Mouse (Mus musculus): Measurements from ENCODE around the gene Kcna7.

Gene Kcna7

DNA sequence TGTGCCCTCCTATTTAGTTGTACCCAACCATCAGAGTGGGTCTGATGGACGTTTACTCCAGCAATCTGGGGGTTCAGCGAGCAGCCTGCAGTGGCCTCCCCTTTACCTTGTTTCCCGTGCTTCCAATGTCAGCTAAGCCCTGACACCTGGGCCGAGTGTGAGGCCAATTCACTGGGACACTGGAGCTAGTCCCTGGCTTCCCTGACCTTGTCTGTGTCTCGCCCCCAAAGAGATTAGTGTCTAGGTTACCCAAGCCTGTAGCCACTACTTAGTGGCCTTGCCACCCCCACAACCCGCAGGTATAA is 15.1 kb downstream of the Kcna7 start, which contains the start of gene Lhb:
Lhb (plus strand) TSS at position 206 of the 305 bp plus-strand sequence.
- DNase-seq (ENCODE audit: low spot score in 2 of 2): no peak

DNA sequence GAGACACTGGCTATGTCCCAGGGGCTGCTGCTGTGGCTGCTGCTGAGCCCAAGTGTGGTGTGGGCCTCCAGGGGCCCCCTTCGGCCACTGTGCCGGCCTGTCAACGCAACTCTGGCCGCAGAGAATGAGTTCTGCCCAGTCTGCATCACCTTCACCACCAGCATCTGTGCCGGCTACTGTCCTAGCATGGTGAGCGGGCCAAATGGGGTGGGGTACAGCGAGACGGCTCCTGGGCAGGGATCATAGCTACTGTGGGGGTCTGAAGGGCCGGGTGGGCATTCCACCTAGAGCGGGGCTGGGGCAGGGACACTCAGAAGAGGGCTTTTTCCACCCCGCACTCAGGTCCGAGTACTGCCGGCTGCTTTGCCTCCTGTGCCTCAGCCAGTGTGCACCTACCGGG is 15.7 kb downstream of the Kcna7 start:
- no peak for DNase-seq (ENCODE audit: low spot score in 2 of 2)

DNA sequence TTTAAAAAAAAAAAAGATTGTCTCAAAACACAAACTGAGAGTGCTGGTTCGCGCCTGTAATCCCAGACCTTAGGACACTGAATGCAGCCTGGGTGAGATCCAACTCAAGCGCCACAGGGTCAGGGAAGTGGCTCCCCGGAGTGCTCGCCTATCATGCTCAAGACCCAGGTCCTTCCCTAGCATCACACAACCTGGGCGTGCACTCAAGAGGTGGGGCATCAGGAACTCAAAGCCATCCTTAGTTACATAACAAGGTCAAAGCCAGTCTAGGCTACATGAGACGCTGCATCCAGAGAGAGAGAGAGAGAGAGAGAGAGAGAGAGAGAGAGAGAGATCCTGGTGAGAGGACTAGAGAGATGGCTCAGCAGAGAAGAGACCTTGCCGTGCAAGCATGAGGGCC is 21.1 kb downstream of the Kcna7 start:
- DNase-seq (ENCODE audit: low spot score in 2 of 2): no peak

DNA sequence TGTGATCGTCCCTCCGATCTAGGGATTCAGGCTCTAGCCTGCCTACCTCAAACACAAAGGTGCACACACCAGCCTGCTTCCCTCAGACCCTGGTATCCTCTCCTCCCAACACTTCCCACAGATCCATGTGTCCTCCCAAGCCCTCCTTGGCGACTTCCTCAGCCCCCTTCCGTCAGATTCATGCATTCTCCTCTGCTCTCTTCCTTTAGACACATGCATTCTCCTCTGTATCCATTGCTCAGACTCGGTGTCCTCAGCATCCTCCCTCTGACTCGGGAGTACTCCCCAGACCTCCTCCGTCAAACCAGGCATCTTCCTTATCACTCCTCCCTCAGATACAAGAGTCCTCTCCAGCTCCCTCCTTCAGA is 28.4 kb downstream of the Kcna7 start:
- no peak for DNase-seq (ENCODE audit: low spot score in 2 of 2)

DNA sequence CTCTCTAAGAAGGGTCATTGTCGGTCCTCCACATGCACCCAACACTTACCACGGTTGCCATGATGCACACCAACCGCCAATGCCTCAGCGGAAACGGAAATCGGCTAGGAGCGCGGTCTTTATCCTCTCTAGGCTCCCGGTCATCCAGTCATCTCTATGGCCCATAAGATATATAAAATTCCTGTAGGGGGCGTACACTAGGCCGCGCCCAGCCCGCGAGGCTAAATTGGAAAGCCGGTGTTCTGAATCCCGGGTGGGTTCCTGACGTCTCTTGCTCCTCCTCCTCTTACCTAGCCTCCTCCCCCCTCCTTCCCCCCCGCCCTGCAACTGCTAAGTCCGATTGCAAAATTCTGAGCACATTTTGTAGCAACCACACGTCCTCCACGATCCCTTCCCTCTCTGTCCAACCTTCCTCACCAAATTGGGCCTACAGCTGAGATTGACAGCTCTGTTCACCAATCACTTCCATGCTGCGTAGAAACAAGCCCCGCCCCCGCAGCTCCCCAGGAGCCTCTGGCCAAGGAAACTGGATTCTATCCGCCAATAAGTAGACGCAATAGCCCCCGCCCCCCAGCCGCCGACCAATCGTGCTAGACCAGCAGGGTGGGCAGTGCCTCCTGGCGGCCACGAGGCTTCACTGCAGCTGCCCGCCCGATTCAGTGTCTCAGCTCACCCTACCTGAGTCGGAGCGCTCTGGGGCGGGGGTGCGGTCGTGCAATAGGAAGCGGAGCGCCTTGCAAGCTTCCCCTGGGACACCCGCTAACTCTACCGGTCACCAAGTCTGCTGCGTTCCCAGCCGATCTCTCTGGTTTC is 29.0 kb downstream of the Kcna7 start, which contains the start of gene Gys1:
Gys1 (plus strand) TSS at position 642 of the 813 bp plus-strand sequence.
- peak; percentile 100 for DNase-seq (ENCODE audit: low spot score in 2 of 2)

DNA sequence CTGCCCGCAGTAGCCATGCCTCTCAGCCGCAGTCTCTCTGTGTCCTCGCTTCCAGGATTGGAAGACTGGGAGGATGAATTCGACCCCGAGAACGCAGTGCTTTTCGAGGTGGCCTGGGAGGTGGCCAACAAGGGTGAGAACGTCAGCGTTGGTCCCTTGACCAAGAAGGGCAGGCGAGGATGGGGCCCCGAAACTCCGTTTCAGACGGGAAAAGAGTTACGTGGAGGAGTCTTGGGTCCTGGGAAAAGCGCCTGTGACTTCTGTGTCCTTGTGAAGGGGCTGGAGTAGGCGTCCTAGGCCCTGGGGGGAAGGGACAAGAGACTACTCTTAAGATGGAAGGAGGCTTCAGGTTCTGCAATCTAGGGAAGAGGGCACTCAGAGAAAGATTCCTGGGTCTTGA is 29.6 kb downstream of the Kcna7 start:
- DNase-seq (ENCODE audit: low spot score in 2 of 2): no peak

DNA sequence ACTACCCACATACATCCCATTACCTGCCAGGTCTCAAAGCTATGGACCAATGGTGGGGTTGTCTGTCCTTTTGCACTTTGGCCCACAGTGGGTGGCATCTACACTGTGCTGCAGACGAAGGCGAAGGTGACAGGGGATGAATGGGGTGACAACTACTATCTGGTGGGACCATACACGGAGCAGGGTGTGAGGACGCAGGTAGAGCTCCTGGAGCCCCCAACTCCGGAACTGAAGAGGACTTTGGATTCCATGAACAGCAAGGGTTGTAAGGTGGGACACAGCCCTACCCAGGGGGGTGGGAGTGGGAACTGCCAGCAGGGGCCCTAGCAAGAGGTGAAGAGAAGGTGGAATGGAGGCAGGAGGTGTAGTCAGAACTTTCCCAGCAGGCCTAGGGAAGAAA is 31.0 kb downstream of the Kcna7 start:
- DNase-seq (ENCODE audit: low spot score in 2 of 2): no peak

DNA sequence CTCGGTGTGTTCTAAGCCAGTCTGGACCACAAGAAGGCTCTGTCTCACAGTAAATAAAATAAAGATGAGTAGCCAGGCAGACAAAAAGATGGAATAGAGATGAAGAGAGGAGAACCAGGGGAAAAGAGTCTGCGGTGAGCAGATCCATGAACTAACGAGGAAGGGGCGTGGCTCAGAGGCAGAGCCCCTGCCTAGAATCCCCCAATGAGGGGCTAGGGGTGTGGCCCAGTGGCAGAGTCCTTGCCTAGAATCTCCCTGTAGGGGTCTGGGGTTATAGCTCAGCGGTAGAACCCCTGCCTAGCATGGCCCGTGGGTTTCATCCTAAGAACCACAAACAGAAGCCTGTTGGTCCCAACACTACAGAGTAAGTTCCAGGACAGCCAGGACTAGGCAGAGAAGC is 31.6 kb downstream of the Kcna7 start:
- no peak for DNase-seq (ENCODE audit: low spot score in 2 of 2)

DNA sequence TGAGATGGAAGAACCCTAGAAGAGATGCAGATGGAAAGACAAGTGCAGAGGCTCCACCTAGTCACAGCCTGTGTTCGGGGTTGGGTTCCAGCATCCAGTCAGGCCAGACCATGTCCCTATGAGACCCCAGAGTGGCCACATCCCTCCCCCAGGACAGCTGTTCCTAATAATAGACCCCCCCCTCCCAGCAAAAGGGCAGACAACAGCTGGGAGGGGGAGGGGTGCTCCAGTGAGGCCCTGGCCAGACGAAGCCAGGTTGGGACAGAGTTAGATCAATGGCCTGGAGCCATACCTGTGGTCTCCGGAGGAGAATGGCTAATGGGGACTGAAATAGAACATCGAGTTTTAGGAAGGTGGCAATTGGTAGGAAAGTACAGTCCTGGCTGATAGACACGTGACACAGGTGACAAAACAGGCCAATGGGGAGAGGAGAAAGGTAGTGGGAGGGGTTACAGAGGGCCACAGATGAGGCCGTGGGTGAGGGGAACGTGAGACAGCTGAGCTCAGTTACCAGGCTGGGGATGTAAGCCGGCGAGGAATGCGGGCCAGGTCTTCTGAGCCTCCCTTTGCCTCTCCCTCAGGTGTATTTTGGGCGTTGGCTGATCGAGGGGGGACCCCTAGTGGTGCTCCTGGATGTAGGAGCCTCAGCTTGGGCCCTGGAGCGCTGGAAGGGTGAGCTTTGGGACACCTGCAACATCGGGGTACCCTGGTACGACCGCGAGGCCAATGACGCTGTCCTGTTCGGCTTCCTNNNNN is 32.2 kb downstream of the Kcna7 start, which contains the start of gene Ruvbl2:
Ruvbl2 (minus strand) TSS at position 576 of the 756 bp plus-strand sequence.
- no peak for DNase-seq (ENCODE audit: low spot score in 2 of 2)

DNA sequence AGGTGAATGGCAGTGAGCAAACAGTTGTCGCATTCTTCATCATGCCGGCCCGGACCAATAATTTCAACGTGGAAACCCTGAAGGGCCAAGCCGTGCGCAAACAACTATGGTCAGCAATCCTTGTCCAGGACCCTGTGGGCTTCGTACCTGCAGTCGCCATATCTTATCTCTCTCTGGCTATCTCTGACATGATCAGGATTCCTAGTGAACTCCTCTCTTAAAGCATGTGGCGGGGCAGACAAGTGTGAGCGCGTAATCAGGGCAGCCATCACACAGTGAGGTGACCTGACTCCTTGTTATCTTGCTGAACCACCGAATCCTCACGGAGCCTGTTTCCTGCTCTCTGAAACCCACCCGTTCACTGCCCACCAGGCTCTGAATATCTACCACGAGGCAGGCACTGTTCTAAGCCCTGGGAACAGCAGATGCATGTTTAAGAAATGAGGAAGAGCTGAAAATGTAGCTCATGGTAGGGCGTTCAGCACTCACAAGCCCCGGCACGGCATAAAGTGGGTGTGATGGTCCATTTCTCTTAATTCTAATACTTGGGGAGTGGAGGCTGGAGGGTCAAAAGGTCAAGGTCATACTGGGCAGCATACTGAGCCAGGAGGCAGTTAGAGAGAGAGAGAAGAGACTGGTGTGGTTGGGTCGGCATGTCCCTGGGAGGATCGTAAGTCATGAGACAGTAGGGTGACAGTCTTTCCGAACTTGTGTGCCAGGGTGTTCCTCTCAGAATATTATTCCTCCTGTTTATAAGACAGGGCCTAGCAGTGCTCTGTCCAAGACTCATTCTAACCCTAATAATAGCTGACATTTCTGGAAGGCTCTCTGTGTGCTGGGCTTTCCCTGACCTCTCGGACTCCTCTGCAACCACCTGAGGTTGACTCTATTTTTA is 38.3 kb downstream of the Kcna7 start:
- no peak for DNase-seq (ENCODE audit: low spot score in 2 of 2)

DNA sequence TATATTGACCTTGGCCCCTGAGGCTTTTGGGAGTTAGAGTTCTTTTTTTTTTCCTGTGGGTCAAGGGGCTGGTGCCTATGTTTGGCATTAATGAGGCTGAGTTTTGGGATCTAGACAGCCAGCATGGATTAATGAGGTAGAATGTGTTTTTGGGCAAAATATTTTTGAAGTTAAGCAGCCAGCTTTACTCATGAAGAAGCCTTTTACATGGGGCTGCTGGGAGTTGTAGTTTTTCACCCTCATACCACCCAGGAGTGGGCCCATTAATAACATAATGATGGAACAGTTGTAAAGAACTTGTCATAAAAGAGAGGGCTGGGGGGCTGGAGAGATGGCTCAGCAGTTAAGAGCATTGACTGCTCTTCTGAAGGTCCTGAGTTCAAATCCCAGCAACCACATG is 41.1 kb downstream of the Kcna7 start:
- no peak for DNase-seq (ENCODE audit: low spot score in 2 of 2)

DNA sequence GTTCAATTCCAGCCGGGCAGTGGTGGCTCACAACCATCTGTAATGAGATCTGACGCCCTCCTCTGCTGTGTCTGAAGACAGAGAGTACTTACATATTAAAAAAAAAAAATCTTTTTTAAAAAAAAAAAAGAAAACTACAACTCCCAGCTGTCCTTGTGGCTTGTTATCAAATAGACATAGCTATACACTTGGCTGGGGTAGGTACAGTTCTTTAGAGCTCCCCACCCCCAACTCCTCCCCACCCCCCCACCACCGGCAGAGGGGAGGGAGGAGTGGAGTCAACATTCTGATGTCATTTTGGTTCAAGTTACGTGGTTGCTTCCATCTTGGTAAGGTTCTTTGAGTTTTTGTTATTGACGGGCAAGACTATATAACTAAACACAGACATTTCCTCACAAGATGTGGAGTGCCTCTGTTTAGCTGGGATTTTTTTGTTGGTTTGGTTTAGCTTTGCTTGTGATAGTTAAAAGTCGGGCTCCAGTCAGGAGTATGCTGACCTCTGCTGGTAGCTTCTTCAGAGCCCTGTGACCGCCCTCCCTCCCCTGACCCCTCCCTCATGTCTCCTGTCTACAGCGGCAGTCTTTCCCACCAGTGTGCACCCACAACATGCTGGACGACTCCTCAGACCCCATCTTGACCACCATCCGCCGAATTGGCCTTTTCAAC is 42.0 kb downstream of the Kcna7 start:
- DNase-seq (ENCODE audit: low spot score in 2 of 2): no peak

DNA sequence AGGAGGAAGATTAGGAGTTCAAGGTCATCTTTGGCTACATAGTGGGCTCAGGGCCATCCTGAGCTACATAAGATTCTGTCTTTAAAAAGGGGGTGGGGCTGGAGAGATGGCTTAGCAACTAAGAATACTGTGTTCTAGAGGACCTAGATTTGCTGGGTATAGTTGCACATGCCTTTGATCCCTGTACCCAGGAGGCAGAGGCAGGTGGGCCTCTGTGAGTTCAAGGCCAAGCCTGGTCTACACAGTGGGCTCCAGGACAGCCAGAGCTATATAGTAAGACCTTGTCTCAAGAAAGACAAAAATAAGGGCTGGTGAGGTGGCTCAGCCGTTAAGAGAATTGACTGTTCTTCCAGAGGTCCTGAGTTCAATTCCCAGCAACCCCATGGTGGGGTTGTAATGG is 44.5 kb downstream of the Kcna7 start:
- DNase-seq (ENCODE audit: low spot score in 2 of 2): no peak

DNA sequence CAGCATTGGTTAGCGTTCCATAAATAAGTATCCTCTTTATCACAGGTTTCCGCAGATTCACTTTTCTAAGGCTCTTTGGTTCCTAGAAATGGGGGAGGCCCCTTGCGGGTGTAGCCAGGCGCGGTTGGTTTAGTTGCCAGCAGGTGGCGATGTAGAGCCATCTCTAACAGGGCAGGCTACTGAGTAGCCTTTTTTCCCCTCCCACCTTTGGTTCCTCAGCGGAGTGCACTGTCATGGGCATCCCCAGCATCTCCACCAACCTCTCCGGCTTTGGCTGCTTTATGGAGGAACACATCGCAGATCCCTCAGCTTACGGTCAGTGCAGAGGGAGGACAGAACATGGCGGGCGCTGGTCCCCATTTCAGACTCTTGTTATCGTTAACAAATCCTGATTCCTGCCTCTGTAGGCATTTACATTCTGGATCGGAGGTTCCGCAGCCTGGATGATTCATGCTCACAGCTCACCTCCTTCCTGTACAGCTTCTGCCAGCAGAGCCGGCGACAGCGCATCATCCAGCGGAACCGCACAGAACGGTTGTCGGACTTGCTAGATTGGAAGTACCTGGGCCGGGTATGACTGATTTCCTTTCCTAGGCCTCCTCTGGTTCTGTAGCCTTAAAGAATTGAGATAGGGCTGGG is 46.0 kb downstream of the Kcna7 start:
- peak; percentile 72 to 88 for DNase-seq (ENCODE audit: low spot score in 2 of 2)

DNA sequence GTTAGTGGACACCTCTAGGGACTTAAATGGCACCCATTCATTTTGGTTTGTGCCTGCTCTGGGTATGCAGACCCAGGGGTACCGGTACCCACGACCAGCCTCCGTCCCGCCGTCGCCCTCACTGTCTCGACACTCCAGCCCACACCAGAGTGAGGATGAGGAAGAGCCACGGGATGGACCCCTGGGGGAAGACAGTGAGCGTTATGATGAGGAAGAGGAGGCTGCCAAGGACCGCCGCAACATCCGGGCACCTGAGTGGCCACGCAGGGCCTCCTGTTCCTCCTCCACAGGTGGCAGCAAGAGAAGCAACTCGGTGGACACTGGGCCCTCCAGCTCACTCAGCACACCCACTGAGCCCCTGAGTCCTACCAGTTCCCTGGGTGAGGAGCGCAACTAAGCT is 49.5 kb downstream of the Kcna7 start:
- DNase-seq (ENCODE audit: low spot score in 2 of 2): no peak

DNA sequence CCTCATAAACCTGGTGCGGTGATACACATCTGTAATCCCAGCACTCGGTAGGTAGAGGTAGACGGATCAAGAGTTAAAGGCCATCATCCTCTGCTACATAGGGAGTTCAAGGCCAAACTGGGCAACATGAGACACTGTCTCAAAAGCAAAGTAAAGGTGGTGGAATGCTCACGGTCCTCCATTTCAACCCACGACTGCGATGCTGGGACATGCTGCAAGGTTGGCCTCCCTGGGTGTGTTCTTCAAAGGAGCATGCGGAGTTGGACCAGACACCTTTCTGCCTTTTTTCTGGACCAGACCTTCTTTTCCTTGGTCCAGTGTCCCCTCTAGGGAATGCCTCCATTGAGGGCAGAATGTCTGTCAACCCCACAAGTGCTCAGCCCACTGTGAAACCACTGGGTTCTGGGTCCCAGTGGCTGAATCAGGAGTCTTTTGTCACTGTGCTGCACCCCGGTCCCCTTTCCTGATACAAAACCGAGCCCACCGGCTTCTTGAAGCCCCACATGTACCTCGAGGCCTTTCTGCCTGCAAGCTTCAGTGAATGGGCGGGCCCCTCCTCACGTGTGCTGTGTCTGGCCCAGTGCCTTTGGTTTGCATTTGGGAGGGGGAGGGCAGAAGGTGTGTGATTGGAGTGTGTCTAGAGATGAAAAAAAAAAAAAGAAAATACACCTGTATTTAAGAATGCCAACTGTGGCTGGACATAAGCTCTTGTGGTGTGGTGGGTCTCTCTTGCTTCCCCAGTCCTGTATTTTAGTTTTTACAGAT is 50.7 kb downstream of the Kcna7 start:
- DNase-seq (ENCODE audit: low spot score in 2 of 2): no peak

DNA sequence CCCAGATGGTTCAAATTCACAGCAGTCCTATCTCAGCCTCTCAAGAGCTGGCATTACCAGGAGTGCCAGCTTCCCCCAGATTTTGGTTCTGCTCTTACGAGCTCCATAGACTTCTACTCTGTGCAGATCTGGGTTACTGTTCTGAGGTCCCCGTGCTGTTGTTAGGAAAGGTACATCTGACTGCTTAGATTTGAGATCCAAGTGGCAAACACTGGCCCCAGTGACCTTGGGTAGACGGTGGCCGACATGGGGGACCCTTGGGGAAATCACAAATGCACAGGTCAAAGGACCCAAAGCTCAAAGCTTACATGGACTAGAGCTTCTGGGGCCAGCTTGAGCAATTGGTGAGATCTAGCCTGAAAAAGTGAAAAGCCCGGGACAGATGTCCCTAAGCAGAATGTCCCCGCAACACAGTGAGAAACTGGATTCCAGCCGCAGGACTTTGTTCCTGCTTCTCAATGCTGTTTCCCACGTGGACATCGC is 51.3 kb downstream of the Kcna7 start:
- no peak for DNase-seq (ENCODE audit: low spot score in 2 of 2)

DNA sequence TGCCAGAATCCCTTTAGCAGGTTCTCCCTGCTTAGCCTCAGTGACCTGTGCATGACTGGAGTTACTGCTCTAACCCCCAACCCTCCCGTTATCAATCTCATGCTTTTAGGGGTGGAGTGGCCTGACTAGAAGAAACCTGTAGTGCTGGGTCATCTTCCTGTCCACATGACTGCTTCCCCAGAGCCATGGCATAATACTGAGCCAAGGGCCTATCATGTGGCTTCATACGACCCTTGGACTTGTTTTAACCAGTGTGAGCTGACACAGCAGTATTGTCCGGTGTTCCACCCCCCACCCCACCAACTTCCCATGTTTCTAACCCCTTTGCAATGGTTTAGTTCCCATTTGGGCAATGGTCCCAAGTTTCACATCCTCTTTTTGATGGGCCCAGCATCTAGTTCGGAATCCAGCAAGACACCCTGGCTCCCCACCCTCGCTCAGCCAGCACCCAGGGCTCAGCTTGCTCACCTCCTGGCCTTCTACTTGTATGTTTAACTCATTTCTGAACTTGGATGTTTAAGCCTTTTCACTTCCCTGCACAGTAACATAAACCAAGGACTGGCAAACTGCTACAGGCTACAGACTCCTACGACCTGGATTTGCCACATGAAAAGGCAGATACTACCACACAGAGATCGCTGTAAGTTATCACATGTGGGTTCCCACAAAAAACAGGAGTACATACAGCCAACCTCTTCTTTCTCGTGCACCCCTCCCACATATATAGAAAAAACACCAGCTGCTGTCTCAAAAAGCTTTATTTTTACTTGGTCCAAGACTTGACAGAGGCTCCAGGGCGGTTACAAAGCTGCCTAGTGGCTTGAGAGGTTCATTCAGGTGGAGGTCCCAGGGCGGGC is 52.0 kb downstream of the Kcna7 start:
- DNase-seq (ENCODE audit: low spot score in 2 of 2): no peak
